Mouse (Mus musculus) urinary bladder, postnatal 14 days (tissue): ENCODE measurements around the gene Dock4.
A peak's percentile ranks its signal among the peaks of the same experiment; 100 is the strongest.
"Not testable (repeated sequence)": the region's sequence is repeated elsewhere in the genome, so short reads cannot be mapped to it uniquely, and the experiment has no call there.

Experiments
- DNase-seq: peaks from one replicate; pipeline ENCODE4 v3.0.0; 2021; ENCODE audit warnings: low spot score

Gene Dock4

DNA sequence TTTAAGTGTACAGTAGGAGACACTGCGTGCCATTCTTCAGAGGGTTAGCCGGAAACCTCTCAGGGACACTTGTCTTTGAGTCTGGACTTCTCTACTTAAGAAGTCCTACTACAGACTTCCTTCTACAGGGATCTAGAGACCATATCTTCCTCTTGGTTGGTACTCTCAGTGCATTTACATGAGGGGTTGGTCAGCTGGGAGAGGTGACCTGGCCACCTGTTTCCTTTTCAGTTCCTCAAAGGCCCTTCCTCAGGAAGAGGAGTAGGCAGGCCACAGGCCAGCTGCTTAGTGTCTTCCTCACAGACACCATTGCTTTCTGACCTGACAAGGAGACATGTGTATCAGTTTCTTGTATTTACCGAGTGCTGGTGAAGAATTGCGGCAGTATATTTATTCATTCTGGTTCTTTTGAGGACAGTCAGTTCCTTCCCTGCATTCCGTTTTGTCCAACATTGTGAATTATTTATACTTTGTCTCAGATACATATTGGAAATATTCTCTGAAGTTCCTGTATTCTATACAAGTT, 380.2 kb downstream of the Dock4 start:
- DNase-seq: no peak

GRCm38 (mm10) chr12:40826491-40826890, 380.7 kb downstream of the Dock4 start:
- no peak for DNase-seq

DNA sequence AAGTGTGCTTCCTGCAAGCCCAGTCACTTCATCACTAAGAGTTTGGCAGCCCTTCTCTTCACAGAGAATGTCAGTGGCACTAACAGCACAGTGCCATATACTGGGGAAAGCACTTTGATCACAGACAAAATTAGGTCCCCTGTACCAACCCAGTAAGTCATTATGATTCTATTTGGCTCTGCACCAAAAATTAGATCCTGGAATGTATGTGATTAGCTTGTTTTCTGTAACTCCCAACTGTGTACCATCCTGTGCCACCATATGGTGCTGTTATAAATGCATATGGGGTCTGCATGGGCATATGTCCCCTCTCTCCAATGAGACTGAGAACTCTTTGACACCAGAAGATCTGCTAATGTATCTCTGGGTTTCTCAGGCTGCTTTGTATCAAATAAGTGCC, 382.3 kb downstream of the Dock4 start:
- no peak for DNase-seq

DNA sequence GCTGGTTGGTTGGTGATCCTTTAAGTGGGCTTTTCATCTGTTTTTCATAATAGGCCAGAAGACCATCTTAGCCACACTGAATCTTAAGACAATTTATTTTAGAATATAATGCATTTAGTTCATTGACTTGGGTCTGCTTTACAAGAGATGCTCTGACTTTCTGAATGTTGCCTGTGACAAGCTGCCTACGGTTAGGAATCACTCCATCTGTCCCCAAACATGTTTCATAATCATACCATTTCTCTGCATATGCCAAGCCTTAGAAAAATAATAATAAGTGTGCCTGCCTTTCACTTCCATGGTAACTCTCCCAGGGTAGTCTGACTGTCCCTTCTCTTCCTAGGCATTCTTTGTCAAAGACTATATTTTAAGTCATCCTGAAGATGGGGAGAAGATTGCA, 383.5 kb downstream of the Dock4 start:
- DNase-seq: no peak

GRCm38 (mm10) chr12:40832157-40832556, 386.4 kb downstream of the Dock4 start:
- peak; percentile 14 for DNase-seq

GRCm38 (mm10) chr12:40836924-40837323, 391.2 kb downstream of the Dock4 start:
- no peak for DNase-seq

DNA sequence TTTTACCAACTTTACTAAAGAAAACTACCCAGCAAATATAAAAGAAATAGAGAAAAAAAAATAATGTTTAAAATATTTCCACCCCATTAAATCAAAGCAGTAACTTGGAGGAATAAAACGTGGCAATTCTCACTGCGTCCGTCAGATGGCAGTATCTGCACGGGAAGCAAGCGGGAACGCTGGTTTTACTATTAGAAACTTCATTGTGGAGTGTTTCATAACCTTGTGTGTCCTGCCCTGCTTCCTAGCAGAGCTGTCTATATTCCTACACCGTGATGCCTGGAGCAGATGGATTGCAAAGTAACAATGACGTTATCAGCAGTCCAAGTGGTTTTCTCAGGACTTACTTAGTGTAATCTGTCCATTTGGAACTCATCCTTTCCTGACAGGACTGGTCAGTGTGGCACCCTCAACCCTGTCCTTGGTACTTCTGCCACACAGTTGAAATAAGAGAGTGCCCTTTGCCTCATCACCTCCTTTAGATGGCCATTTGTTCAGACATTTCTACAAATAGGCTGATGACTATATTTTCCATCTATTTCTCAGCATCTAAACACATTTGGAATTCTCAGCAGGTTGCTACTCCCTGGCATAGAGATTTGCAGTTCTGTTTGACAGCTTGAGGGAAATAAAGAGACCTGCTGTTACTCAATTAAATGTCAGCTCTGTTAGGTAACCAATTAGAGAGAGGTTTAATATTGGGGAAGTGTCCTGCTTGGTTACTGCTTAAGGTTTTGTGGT, 392.0 kb downstream of the Dock4 start:
- peak; percentile 65 for DNase-seq

GRCm38 (mm10) chr12:40838338-40838695, 392.6 kb downstream of the Dock4 start:
- no peak for DNase-seq

DNA sequence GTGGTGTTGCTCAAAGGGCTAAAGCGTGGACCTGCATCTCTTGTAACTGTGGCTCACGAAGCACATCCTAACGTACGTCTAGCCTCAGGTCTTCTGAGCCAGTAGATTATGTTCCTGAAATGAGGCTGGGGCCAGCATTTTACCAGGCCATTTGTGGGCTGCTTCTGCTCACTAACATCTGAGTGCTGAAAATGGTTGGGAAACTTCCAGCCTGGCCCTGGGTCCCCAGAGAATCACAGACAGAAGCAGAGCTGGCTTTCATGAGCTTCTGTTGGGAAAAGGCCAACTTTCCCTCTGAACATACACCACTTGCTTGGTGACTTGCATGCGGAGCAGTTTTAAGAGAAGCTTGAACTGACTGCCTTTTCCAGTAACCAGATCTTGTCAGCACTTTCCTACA, 393.2 kb downstream of the Dock4 start:
- no peak for DNase-seq

DNA sequence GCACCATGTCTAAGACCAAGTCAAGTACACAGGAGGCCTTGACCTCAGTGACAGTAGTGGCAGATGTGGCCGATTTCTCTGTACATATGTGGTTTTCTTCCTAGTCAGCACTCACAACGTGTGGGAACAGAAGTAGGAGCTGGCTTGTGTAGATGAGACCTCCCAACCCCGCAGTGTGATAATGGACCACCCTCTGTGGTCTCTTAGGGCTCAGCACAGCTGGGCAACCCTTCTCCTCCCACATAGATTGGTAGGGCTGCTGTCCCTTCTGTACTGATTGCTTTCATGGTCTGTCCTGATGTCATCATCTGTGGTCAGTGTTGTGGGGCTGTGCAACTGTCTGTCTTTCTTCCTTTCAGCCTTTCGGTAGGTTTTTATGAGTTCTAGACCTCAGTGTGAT, 394.1 kb downstream of the Dock4 start:
- no peak for DNase-seq

DNA sequence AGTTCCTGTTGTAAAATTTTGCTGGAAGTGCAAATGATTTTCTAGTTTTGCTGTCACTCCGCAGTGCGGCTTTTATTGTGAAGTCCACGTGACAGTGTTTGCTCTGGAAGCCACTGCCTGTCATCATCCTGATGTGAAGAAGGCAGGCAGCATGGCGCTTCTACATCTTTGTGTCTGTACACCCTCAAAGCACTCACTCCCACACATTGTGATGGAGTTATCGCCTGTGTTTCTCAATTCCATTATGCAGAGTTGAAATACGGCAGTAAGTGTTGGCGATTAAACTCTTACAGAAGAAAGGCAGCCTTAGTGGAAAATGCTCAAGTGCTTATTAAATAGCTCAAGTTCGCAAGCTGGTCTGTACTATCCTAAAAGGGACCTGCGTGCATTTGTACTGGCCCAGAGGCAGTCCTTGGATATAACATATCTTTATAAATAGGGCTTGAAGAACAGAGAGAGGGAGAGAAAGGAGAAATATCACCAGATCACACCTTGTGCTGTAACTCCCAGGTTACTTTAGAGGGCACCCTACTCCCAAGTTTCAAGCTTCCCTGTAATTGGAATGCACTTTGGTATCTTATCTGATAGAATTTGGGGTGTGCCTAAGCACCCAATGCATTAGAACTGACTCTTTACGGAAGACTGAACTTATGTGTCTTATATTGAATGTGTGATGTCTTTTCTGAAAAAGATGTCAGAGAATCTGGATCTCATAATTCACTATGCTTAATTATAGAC, 396.7 kb downstream of the Dock4 start:
- no peak for DNase-seq

GRCm38 (mm10) chr12:40842991-40843390, 397.2 kb downstream of the Dock4 start:
- no peak for DNase-seq

GRCm38 (mm10) chr12:40843474-40844080, 397.8 kb downstream of the Dock4 start:
- no peak for DNase-seq

DNA sequence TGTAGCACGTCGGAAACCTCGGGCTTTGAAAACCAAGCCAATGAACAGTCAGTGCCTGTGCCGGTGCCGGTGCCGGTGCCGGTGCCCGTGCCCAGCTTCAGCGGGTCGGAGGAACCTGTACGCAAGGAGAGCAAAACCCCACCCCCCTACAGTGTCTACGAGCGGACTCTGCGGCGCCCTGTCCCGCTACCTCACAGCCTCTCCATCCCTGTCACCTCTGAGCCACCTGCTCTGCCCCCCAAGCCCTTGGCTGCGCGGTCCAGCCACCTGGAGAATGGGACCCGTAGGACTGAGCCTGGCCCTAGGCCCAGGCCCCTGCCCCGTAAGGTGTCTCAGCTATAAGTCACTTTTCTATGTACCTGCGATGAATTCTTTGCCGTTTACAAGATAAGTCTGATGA, 398.6 kb downstream of the Dock4 start:
- DNase-seq: no peak

GRCm38 (mm10) chr12:40854705-40855367, 409.1 kb downstream of the Dock4 start:
- no peak for DNase-seq

GRCm38 (mm10) chr12:40857466-40857865, 411.7 kb downstream of the Dock4 start:
- DNase-seq: no peak

DNA sequence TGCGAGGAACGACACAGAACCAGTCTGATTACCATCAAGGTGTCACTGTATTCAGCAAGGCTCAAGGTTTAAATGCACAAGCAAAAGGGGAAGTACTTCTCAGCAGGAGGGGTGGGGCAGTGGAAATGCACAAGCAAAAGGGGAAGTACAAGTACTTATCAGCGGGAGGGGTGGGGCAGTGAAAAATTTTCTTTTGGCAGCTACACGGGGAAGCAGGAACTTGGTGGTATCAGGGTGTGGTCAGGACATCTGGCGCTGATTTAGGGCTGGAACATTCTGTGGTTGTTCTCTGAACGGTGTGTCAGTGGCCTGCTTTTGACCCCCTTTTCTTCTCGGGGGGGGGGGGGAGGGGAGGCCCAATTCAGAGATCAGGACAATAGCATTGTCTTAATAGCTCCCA, 413.0 kb downstream of the Dock4 start:
- not testable (repeated sequence) for DNase-seq

- no peak for DNase-seq
These were observed 424.6 kb downstream of the Dock4 start for GRCm38 (mm10) chr12:40870387-40870786.

GRCm38 (mm10) chr12:40872716-40873115, 427.0 kb downstream of the Dock4 start:
- no peak for DNase-seq

DNA sequence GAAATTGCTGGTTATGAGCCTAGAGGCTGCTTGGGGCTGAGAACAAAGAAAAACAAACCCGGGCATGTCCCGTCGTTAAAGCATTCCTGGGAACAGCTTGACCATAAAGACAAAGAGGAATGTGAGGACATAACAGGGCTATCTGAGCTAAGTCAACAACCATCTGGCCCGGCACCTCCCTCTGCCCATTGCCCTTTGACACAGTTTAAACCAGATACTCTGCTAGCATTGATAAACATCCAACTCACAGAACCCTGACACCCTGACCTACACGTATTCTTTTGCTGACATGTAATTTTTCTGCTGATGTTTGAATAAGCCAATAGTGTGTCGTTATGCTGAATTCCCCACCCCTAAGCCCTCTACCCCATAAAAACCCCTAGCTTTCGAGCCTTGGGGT, 427.5 kb downstream of the Dock4 start:
- not testable (repeated sequence) for DNase-seq

DNA sequence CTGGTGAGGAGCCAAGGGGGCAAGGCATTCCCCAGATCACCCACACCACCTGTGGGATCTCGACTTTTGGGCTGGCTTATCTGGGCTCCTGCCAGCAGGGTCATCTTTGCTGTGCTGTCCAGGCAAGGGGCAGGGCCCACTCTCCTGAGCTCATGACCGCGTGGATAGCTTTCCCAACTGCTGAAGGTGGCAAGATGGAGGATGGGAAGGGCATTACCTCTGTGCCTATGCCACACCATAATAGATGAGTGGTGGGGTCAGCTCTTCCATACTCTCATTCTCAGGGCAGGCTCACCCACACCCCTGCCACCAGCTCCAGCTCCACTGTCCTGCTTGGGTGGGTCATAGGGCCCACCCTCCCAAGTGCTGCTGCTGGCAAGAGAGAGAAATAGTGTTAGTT, 439.2 kb downstream of the Dock4 start:
- no peak for DNase-seq

GRCm38 (mm10) chr12:40885377-40885776, 439.6 kb downstream of the Dock4 start:
- DNase-seq: no peak

- DNase-seq: no peak
These were observed 441.7 kb downstream of the Dock4 start for GRCm38 (mm10) chr12:40887496-40887895.
